22 mouse cellular contexts compared by ENCODE assay signal in the genomic region with DNA sequence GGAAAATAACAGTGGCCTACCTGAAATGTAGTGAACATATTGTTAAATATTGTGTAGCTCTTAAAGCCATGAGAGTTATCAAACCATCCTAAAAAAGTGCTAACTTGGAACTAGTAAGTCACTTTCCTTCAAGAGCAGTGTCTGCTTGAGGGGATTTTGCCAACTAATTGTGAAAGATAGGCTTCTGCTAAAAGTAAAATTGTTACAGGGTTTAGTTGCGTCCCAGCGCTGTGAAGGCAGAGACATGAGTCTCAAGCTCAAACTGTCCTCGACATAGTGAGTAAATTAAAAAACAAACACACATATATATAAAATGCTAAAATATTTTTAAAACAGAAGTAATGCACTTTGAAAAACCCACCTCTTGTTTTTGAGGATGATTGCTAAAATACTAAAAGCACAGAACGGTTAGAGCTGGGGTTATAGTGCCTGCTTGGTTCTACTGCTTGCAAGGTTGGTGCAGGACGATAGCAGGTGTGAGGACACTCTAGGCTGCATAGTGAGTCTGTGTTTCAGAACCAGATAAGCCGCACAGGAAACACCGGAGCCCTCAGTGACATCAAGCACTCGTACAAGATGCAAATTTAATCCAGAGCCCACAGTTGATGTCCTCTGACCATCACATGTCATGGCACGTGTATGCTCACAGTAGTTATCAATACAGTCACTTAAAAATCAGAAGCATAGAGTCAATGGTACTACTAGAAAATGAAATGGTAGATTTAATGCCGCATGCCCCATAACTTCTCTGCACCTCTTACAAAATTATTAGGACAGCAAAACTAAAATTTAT. TPM values are rescaled to one million over a fixed set of nuclear protein-coding genes. Genes with fewer than 3 reads are reported as not detected.
"Had no signal": no experiment of that assay in that cellular context is flagged by ENCODE, and none has a peak within 500 bp of the region (broad histone marks: within the 10 kb centered on the region; RNA-seq: fewer than 3 reads in every experiment).

No protein-coding gene starts in this region.

- ATAC-seq: midbrain, embryonic 16.5 days had no signal

- H3K4me1 ChIP-seq: midbrain, embryonic 10.5 days; midbrain, embryonic 12.5 days; neural tube, embryonic 13.5 days had no signal

- H3K4me3 ChIP-seq: midbrain, embryonic 10.5 days; midbrain, embryonic 12.5 days; myocyte; neural tube, embryonic 13.5 days; neural tube, embryonic 15.5 days had no signal

- H3K27ac ChIP-seq: midbrain, embryonic 10.5 days; midbrain, embryonic 12.5 days; neural tube, embryonic 13.5 days; neural tube, embryonic 15.5 days had no signal

- H3K9me3 ChIP-seq: midbrain, embryonic 10.5 days; midbrain, embryonic 12.5 days; neural tube, embryonic 13.5 days; neural tube, embryonic 15.5 days had no signal

- H3K36me3 ChIP-seq: neural tube, embryonic 15.5 days had no signal

- H3K9ac ChIP-seq: lung, embryonic 14.5 days; midbrain, embryonic 12.5 days; neural tube, embryonic 13.5 days; neural tube, embryonic 15.5 days had no signal

- H3K4me2 ChIP-seq: lung, embryonic 14.5 days; midbrain, embryonic 12.5 days; neural tube, embryonic 13.5 days; neural tube, embryonic 15.5 days had no signal

- DNase-seq: lung, adult 18-20 months; lung, embryonic 14.5 days; lung, postnatal 10 days; lung, postnatal 4 days; midbrain, embryonic 14.5 days; right cerebral cortex, adult 18-20 months; right cerebral cortex, postnatal 25 days; right cerebral cortex, postnatal 4 days; spleen, adult 18-20 months; thymus, adult 18-20 months; thymus, postnatal 14 days; thymus, postnatal 36 days had no signal

- H3K27me3 ChIP-seq: midbrain, embryonic 12.5 days; neural tube, embryonic 13.5 days; neural tube, embryonic 15.5 days had no signal

RNA-seq across cellular contexts. Expression of a gene that starts 45.8 kb away (rescaled TPM):
- total RNA-seq: megakaryocyte, adult 5-6 weeks; megakaryocyte-erythroid progenitor cell, adult 5-6 weeks had no signal
- polyA plus RNA-seq: myocyte; neural tube, embryonic 11.5 days; small intestine, adult 2 months had no signal
